Mouse (Mus musculus): ENCODE measurements around the gene Pex7.
A peak's percentile ranks its signal among the peaks of the same experiment; 100 is the strongest.

DNA sequence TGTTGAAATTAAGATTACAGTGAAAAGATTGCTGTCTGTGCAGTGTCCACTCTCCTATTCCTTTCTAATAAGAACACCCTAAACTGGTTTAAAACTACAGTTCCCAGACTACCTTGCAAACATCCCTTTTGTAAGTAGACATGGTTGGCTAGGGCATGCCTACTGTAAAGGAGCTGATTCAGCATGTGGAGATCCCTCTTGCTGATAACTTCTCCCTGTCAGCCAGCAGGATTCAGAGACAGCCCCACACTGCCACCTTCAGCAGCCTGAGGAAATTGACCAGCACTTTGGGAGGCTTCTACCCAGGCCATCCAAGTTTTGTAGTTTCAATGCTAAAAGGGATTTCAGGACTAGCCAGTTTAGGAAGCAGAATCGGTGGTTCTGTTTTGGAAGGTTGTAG lies 7.8 kb upstream of the Pex7 start:
- peak; percentile 44 for TF ChIP-seq CTCF (IDR thresholded peaks at IDR 0.05; ENCODE audit: low read depth)
- TF ChIP-seq EP300 (IDR thresholded peaks at IDR 0.05; ENCODE audit: low read depth) = no peak
